Mouse (Mus musculus): ENCODE data around the gene Pde4dip. TPM values are rescaled to one million over a fixed set of nuclear protein-coding genes. Genes with fewer than 3 reads are reported as not detected.

Pde4dip gene
- polyA plus RNA-seq, 1 experiment from 2014 or later = 18.5 TPM

- 3% methylated on average over 47 of the region's 47 CpGs for WGBS
- no peaks in the 10 kb centered on the region for H3K36me3 ChIP-seq (replicated peaks)
- H3K27ac ChIP-seq = peak overlapping the region; percentile 90
- H3K4me3 ChIP-seq = peak overlapping the region; percentile 80
- H3K4me1 ChIP-seq = peaks cover 48% of the 10 kb centered on the region
- H3K27me3 ChIP-seq (ENCODE audit: poor library complexity, severe bottlenecking) = no peaks in the 10 kb centered on the region
- peak; percentile 94 for DNase-seq (ENCODE audit: extremely low spot score, low spot score)
- no peaks in the 10 kb centered on the region for H3K9me3 ChIP-seq
Observed at GRCm38 (mm10) chr3:97767771-97768762, 120.4 kb downstream of the Pde4dip start.

DNA sequence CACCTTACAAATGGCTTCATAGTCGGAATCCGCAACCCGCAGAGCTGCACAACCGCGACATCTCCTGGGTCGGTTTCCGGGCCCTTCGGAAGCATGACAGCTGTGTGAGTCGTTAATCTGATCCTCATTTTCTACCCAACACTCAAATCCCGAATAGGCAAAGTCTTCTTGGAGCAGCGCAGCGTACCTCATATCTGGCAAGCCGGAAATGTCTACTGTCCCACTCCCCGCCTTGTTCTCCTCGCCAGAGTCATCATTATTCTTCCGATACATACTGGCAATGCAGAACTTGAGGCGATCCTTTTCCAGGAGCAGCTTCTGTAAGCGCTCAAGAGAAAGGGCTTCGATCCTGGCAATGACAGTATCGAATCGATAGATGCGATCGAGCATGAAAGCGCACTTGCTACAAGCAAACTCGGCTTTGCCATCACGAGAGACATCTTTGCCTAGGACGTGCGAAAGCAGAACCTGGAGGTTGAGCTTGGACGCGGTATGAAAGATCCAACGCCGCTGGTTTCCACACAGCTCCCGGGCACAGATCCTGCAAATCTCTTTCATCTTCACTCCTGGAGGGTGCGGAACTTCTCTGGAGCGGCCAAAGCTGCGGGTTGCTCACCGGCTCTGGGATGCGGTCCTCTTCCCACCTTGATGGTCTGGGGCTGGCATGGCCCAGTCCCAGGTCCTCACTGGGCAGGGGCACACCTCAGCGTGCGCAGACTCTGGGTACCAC lies 121.3 kb downstream of the Pde4dip start:
- Histone ChIP-seq H3K4me3 (peak overlapping the region; percentile 80), H3K27ac (peak overlapping the region; percentile 90), H3K9me3 (no peaks in the 10 kb centered on the region), H3K4me1 (peaks cover 48% of the 10 kb centered on the region), H3K36me3 (replicated peaks) (no peaks in the 10 kb centered on the region), H3K27me3 (ENCODE audit: poor library complexity, severe bottlenecking) (no peaks in the 10 kb centered on the region)
- peak; percentile 34 for DNase-seq (ENCODE audit: extremely low spot score, low spot score)
- WGBS = 5% methylated on average over 40 of the region's 40 CpGs

- no peak for DNase-seq (ENCODE audit: extremely low spot score, low spot score)
- Histone ChIP-seq H3K27ac (no peak overlapping the region), H3K4me1 (peaks cover 48% of the 10 kb centered on the region), H3K27me3 (ENCODE audit: poor library complexity, severe bottlenecking) (no peaks in the 10 kb centered on the region), H3K4me3 (peak overlapping the region; percentile 80), H3K36me3 (replicated peaks) (no peaks in the 10 kb centered on the region), H3K9me3 (no peaks in the 10 kb centered on the region)
- WGBS = 59% methylated on average over 9 of the region's 9 CpGs
Observed at GRCm38 (mm10) chr3:97766459-97766858, 122.0 kb downstream of the Pde4dip start.

DNA sequence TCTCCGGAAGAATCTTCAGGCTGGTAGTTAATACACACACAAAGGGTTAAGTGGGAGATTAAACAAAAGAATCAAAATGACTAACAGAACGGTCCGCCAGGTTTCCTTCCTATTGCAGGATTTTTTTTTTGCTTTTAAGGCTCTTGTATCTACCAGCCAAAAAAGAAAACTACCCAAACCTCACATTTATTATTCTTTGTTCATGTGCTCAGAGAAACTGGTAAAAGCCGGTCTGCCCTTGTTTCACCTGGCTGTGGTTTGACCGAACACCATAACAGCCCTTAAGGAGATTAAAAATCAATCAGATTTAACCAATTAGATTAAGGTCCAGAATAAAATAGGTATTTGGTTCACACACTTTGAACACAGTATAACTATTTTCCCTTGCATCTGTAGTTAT lies 124.4 kb downstream of the Pde4dip start:
- 79% methylated on average over 5 of the region's 5 CpGs for WGBS
- no peak for DNase-seq (ENCODE audit: extremely low spot score, low spot score)
- Histone ChIP-seq H3K4me3 (no peak overlapping the region), H3K27ac (no peak overlapping the region), H3K4me1 (peaks cover 48% of the 10 kb centered on the region), H3K36me3 (replicated peaks) (no peaks in the 10 kb centered on the region), H3K27me3 (ENCODE audit: poor library complexity, severe bottlenecking) (no peaks in the 10 kb centered on the region), H3K9me3 (no peaks in the 10 kb centered on the region)

GRCm38 (mm10) chr3:97761951-97762350 lies 126.6 kb downstream of the Pde4dip start:
- H3K4me1 ChIP-seq = peaks cover 31% of the 10 kb centered on the region

DNA sequence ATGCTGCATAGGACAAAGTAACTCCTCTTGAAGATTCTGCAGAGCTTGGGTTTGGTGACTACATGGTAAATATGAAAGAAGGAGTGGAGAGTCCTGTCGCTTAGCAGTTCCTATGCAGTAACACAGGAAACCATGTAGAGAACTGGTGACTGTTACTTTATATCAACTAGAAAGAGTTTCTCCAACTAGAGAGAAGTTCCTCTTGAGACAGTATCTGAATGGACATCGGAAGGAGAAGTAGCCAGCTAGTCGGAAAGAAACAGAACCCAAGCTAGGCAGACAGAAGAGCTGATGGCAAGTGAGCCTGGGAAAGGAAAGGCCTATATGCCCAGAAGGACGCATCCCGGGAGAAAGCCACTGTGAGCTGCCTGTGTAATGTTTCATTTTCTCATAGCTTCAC lies 127.3 kb downstream of the Pde4dip start:
- no peak for DNase-seq (ENCODE audit: extremely low spot score, low spot score)
- Histone ChIP-seq H3K4me3 (no peak overlapping the region), H3K36me3 (replicated peaks) (peaks cover 24% of the 10 kb centered on the region), H3K27ac (no peak overlapping the region), H3K27me3 (ENCODE audit: poor library complexity, severe bottlenecking) (no peaks in the 10 kb centered on the region), H3K9me3 (no peaks in the 10 kb centered on the region), H3K4me1 (peaks cover 24% of the 10 kb centered on the region)
- WGBS = 93% methylated on average over 5 of the region's 5 CpGs

More at GRCm38 (mm10) chr3:97761951-97762350, 126.6 kb downstream of the Pde4dip start:
- H3K27ac ChIP-seq = no peak overlapping the region
- H3K9me3 ChIP-seq = no peaks in the 10 kb centered on the region
- no peaks in the 10 kb centered on the region for H3K27me3 ChIP-seq (ENCODE audit: poor library complexity, severe bottlenecking)
- 89% methylated on average over 6 of the region's 6 CpGs for WGBS
- peaks cover 16% of the 10 kb centered on the region for H3K36me3 ChIP-seq (replicated peaks)
- no peak for DNase-seq (ENCODE audit: extremely low spot score, low spot score)
- no peak overlapping the region for H3K4me3 ChIP-seq

- 88% methylated on average over 5 of the region's 5 CpGs for WGBS
- peaks cover 36% of the 10 kb centered on the region for H3K36me3 ChIP-seq (replicated peaks)
- H3K4me3 ChIP-seq = no peak overlapping the region
- H3K27me3 ChIP-seq (ENCODE audit: poor library complexity, severe bottlenecking) = no peaks in the 10 kb centered on the region
- H3K9me3 ChIP-seq = no peaks in the 10 kb centered on the region
- no peak overlapping the region for H3K27ac ChIP-seq
- no peak for DNase-seq (ENCODE audit: extremely low spot score, low spot score)
- H3K4me1 ChIP-seq = peaks cover 12% of the 10 kb centered on the region; the same call in 1 of the 2 replicates
Observed at GRCm38 (mm10) chr3:97759846-97760245, 128.7 kb downstream of the Pde4dip start.

DNA sequence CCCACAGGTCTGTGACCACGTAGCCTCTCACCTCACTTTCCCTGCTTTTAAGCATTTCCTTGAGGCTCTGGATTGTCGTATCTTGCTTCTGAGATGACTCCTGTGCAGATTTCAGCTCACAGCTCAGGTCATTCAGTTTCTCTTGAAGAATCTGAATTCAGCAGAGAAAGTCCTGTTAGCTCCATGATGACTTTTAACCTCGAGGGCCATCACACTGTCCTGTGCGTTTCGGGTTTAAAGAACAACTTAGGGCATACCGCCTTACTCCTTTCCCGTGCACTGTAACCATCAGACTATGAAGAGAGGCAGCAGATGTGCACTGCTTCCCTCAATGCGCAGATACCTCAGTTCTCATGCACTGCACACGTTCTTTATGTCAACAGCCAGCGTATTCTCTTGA lies 131.0 kb downstream of the Pde4dip start:
- 95% methylated on average over 10 of the region's 10 CpGs for whole genome bisulfite sequencing
- Histone ChIP-seq H3K4me3 (no peak overlapping the region), H3K9me3 (no peaks in the 10 kb centered on the region), H3K36me3 (replicated peaks) (peaks cover 59% of the 10 kb centered on the region), H3K27ac (no peak overlapping the region), H3K4me1 (no peaks in the 10 kb centered on the region), H3K27me3 (ENCODE audit: poor library complexity, severe bottlenecking) (no peaks in the 10 kb centered on the region)
- no peak for DNase-seq (ENCODE audit: extremely low spot score, low spot score)

- WGBS = 95% methylated on average over 20 of the region's 20 CpGs
- Histone ChIP-seq H3K4me1 (no peaks in the 10 kb centered on the region), H3K9me3 (no peaks in the 10 kb centered on the region), H3K27me3 (ENCODE audit: poor library complexity, severe bottlenecking) (no peaks in the 10 kb centered on the region), H3K27ac (no peak overlapping the region), H3K36me3 (replicated peaks) (peaks cover 69% of the 10 kb centered on the region), H3K4me3 (no peak overlapping the region)
- no peak for DNase-seq (ENCODE audit: extremely low spot score, low spot score)
Observed at GRCm38 (mm10) chr3:97756283-97757074, 132.0 kb downstream of the Pde4dip start.

- Histone ChIP-seq H3K4me1 (no peaks in the 10 kb centered on the region), H3K9me3 (no peaks in the 10 kb centered on the region), H3K27me3 (ENCODE audit: poor library complexity, severe bottlenecking) (no peaks in the 10 kb centered on the region), H3K27ac (no peak overlapping the region), H3K36me3 (replicated peaks) (peaks cover 80% of the 10 kb centered on the region), H3K4me3 (no peak overlapping the region)
- 94% methylated on average over 14 of the region's 14 CpGs for WGBS
- DNase-seq (ENCODE audit: extremely low spot score, low spot score) = no peak
Observed at GRCm38 (mm10) chr3:97755411-97755810, 133.1 kb downstream of the Pde4dip start.

DNA sequence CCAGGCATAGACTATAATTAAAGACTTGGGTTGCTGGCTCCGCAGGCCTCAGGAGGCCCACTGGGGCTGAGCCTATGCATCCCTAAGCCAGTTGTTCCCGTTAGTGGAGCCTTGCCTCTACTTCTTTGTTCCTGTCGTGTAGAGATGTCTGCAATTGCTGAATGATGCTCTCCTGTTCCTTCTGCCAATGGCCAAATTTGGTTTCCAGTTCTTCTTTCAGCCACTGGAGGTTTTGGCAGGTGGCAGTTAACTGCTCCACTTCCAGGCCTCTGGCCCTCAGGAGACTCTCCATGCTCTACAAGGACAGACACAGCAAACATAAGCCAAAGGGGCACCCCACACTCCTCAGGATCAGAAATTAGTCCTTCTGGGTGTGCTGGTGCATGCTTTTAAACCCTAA lies 135.6 kb downstream of the Pde4dip start:
- Histone ChIP-seq H3K27me3 (ENCODE audit: poor library complexity, severe bottlenecking) (no peaks in the 10 kb centered on the region), H3K4me1 (no peaks in the 10 kb centered on the region), H3K27ac (no peak overlapping the region), H3K36me3 (replicated peaks) (peaks cover 96% of the 10 kb centered on the region), H3K9me3 (no peaks in the 10 kb centered on the region), H3K4me3 (no peak overlapping the region)
- DNase-seq (ENCODE audit: extremely low spot score, low spot score) = no peak
- 74% methylated on average over 3 of the region's 3 CpGs for WGBS

DNA sequence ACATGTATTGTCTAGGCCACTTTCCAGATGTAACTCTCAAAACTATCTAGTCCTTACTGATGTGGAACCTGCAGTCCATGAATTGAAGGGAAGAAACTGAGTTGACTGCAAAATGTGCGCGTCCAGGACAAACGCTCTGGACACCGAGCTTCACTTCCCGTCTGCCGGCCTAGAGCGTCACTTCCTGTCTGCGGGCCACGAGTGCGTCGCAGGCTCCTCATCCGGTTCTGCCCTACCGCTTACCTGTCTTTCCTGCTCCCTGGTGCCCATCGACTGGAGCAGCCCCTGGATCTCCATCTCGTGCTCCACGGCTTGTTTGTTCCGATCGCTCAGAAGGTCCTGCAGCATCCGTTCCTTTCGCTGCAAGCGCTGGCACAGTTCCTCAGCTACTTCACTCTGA lies 136.9 kb downstream of the Pde4dip start:
- DNase-seq (ENCODE audit: extremely low spot score, low spot score) = no peak
- H3K9me3 ChIP-seq = no peaks in the 10 kb centered on the region
- no peak overlapping the region for H3K27ac ChIP-seq
- H3K4me1 ChIP-seq = no peaks in the 10 kb centered on the region
- H3K4me3 ChIP-seq = no peak overlapping the region
- no peaks in the 10 kb centered on the region for H3K27me3 ChIP-seq (ENCODE audit: poor library complexity, severe bottlenecking)
- H3K36me3 ChIP-seq (replicated peaks) = peaks cover 97% of the 10 kb centered on the region
- 97% methylated on average over 21 of the region's 21 CpGs for WGBS
